Mouse (Mus musculus): ENCODE measurements around the gene Scgb2b26. TPM values are rescaled to one million over a fixed set of nuclear protein-coding genes. Genes with fewer than 3 reads are reported as not detected.

Scgb2b26 gene
- total and polyA plus RNA-seq, 3 experiments, result not detected

GRCm38 (mm10) chr7:33902982-33903381 lies 41.9 kb downstream of the Scgb2b26 start:
- H3K4me2 ChIP-seq (ENCODE audit: insufficient read depth, low read depth, poor library complexity, severe bottlenecking), result no peak overlapping the region
- H3K9me3 ChIP-seq (replicated peaks; ENCODE audit: low read length), result no peaks in the 10 kb centered on the region
- no peaks in the 10 kb centered on the region for H3K27me3 ChIP-seq (replicated peaks)
- H3K27ac ChIP-seq (ENCODE audit: insufficient read depth, low read depth), result no peak overlapping the region
- H3K4me3 ChIP-seq (replicated peaks in 1 of 3; ENCODE audit: low read depth in 2 of 3, low read length in 2 of 3, poor library complexity in 1 of 3), result no peak overlapping the region
- peaks cover 0 to 19% of the 10 kb centered on the region in 2 experiments; a peak in 3 of 4 replicates for H3K4me1 ChIP-seq (ENCODE audit: control insufficient read depth in 1 of 2, insufficient read depth in 2 of 2)
- in situ Hi-C loops (cut with MboI; ENCODE audit: low pct_ligation_motif_present, low pct_unique_long_range_greater_than_20kb, low sequenced_read_pairs) (no loop called here), dilution Hi-C loops (cut with MboI; ENCODE audit: extremely low pct_ligation_motif_present, extremely low pct_unique_long_range_greater_than_20kb, low sequenced_read_pairs) (no loop called here)
- TF ChIP-seq SMC3 (IDR thresholded peaks at IDR 0.05; ENCODE audit: low read depth, low read length) (peak; percentile 52), CTCF (conservative IDR thresholded peaks at IDR 0.05 in 1 of 2, IDR thresholded peaks at IDR 0.05 in 1 of 2; ENCODE audit: low read depth in 2 of 2, low read length in 2 of 2) (peak in 1 of 2 experiments; percentile 68; a peak in 3 of 4 replicates), MAFK (IDR thresholded peaks at IDR 0.05; ENCODE audit: insufficient replicate concordance, low read length) (no peak), CHD1 (IDR thresholded peaks at IDR 0.05; ENCODE audit: low read depth, low read length) (no peak), EP300 (IDR thresholded peaks at IDR 0.05; ENCODE audit: low read length) (no peak), RCOR1 (conservative IDR thresholded peaks at IDR 0.05; ENCODE audit: low read depth, low read length) (no peak), PAX5 (IDR thresholded peaks at IDR 0.05; ENCODE audit: low read length) (no peak), UBTF (IDR thresholded peaks at IDR 0.05; ENCODE audit: low read depth, low read length) (no peak), POLR2A (IDR thresholded peaks at IDR 0.05; ENCODE audit: low read depth, low read length) (no peak), GABPA (IDR thresholded peaks at IDR 0.05; ENCODE audit: insufficient replicate concordance, low read depth, low read length) (no peak), TCF12 (IDR thresholded peaks at IDR 0.05; ENCODE audit: low read depth, low read length) (no peak), USF1 (IDR thresholded peaks at IDR 0.05; ENCODE audit: low read depth, low read length) (no peak), E2F4 (IDR thresholded peaks at IDR 0.05; ENCODE audit: insufficient replicate concordance, low read depth, low read length) (no peak), HCFC1 (IDR thresholded peaks at IDR 0.05; ENCODE audit: low read depth, low read length) (no peak), JUN (IDR thresholded peaks at IDR 0.05; ENCODE audit: insufficient read depth, low read depth, low read length) (no peak), NELFE (IDR thresholded peaks at IDR 0.05; ENCODE audit: low read depth, low read length) (no peak), MAZ (IDR thresholded peaks at IDR 0.05; ENCODE audit: low read depth, low read length) (no peak), RAD21 (IDR thresholded peaks at IDR 0.05; ENCODE audit: low read depth, low read length) (peak; percentile 65), SIN3A (IDR thresholded peaks at IDR 0.05; ENCODE audit: low read length) (no peak), TBP (conservative IDR thresholded peaks at IDR 0.05; ENCODE audit: low read depth, low read length) (no peak), CHD2 (IDR thresholded peaks at IDR 0.05; ENCODE audit: low read length) (no peak)
- no peak for DNase-seq (ENCODE audit: extremely low read depth)
- H3K36me3 ChIP-seq (replicated peaks in 1 of 2; ENCODE audit: control insufficient read depth in 1 of 2, insufficient read depth in 1 of 2, low read length in 1 of 2), result no peaks in the 10 kb centered on the region
- H3K9ac ChIP-seq (ENCODE audit: insufficient read depth, low read depth), result no peak overlapping the region
- no peaks in the 10 kb centered on the region for H3K79me2 ChIP-seq (replicated peaks; ENCODE audit: control insufficient read depth, extremely low read depth, insufficient read depth, poor library complexity, severe bottlenecking)

- Histone ChIP-seq H3K4me2 (ENCODE audit: insufficient read depth, low read depth, poor library complexity, severe bottlenecking) (no peak overlapping the region), H3K27me3 (replicated peaks) (peaks cover 2% of the 10 kb centered on the region), H3K9ac (ENCODE audit: insufficient read depth, low read depth) (no peak overlapping the region), H3K36me3 (replicated peaks in 1 of 2; ENCODE audit: control insufficient read depth in 1 of 2, insufficient read depth in 1 of 2, low read length in 1 of 2) (no peaks in the 10 kb centered on the region), H3K4me1 (ENCODE audit: control insufficient read depth in 1 of 2, insufficient read depth in 2 of 2) (peaks cover 0 to 19% of the 10 kb centered on the region in 2 experiments; a peak in 3 of 4 replicates), H3K9me3 (replicated peaks; ENCODE audit: low read length) (no peaks in the 10 kb centered on the region), H3K27ac (ENCODE audit: insufficient read depth, low read depth) (no peak overlapping the region), H3K79me2 (replicated peaks; ENCODE audit: control insufficient read depth, extremely low read depth, insufficient read depth, poor library complexity, severe bottlenecking) (no peaks in the 10 kb centered on the region), H3K4me3 (replicated peaks in 1 of 3; ENCODE audit: low read depth in 2 of 3, low read length in 2 of 3, poor library complexity in 1 of 3) (no peak overlapping the region)
- in situ Hi-C loops (cut with MboI; ENCODE audit: low pct_ligation_motif_present, low pct_unique_long_range_greater_than_20kb, low sequenced_read_pairs), result no loop called here
- DNase-seq (ENCODE audit: extremely low read depth), result peak; percentile 33
- dilution Hi-C loops (cut with MboI; ENCODE audit: extremely low pct_ligation_motif_present, extremely low pct_unique_long_range_greater_than_20kb, low sequenced_read_pairs), result no loop called here
- no peak for TF ChIP-seq HCFC1 (IDR thresholded peaks at IDR 0.05; ENCODE audit: low read depth, low read length)
- TF ChIP-seq IRF4 (IDR thresholded peaks at IDR 0.05; ENCODE audit: low read depth, low read length), result peak; percentile 51; the same call in 1 of the 2 replicates
- no peak for TF ChIP-seq E2F4 (IDR thresholded peaks at IDR 0.05; ENCODE audit: insufficient replicate concordance, low read depth, low read length)
- TF ChIP-seq USF2 (conservative IDR thresholded peaks at IDR 0.05; ENCODE audit: low read depth, low read length), result no peak
- peak; percentile 59 for TF ChIP-seq EP300 (IDR thresholded peaks at IDR 0.05; ENCODE audit: low read length)
- no peak for TF ChIP-seq ZMIZ1 (IDR thresholded peaks at IDR 0.05; ENCODE audit: low read depth, low read length)
- no peak for TF ChIP-seq NELFE (IDR thresholded peaks at IDR 0.05; ENCODE audit: low read depth, low read length)
- peak; percentile 29; the same call in 1 of the 2 replicates for TF ChIP-seq BHLHE40 (IDR thresholded peaks at IDR 0.05; ENCODE audit: low read depth, low read length)
- TF ChIP-seq MYC (IDR thresholded peaks at IDR 0.05; ENCODE audit: low read depth, low read length), result no peak
- no peak for TF ChIP-seq MAZ (IDR thresholded peaks at IDR 0.05; ENCODE audit: low read depth, low read length)
- TF ChIP-seq GABPA (IDR thresholded peaks at IDR 0.05; ENCODE audit: insufficient replicate concordance, low read depth, low read length), result no peak
- TF ChIP-seq JUND (conservative IDR thresholded peaks at IDR 0.05; ENCODE audit: low read depth, low read length), result peak; percentile 28; the same call in 1 of the 2 replicates
Observed at GRCm38 (mm10) chr7:33900803-33901202, 44.0 kb downstream of the Scgb2b26 start.
